Mouse (Mus musculus): ENCODE results near the gene Cnn3.

GRCm38 (mm10) chr3:121433968-121434533, 7.8 kb downstream of the Cnn3 start:
- TF ChIP-seq CTCF (IDR thresholded peaks at IDR 0.05) (no peak), EP300 (IDR thresholded peaks at IDR 0.05) (no peak)
